Mouse (Mus musculus) spleen, embryonic (tissue): ENCODE results near the gene Mthfd2l.

Experiments used
- CTCF ChIA-PET: fragments of 350-600 bp; sonication (Branson Sonifier 250); formaldehyde crosslinking; loops from one replicate; lab custom pipeline; 2022; lab: Charles Lee

The Mthfd2l gene

DNA sequence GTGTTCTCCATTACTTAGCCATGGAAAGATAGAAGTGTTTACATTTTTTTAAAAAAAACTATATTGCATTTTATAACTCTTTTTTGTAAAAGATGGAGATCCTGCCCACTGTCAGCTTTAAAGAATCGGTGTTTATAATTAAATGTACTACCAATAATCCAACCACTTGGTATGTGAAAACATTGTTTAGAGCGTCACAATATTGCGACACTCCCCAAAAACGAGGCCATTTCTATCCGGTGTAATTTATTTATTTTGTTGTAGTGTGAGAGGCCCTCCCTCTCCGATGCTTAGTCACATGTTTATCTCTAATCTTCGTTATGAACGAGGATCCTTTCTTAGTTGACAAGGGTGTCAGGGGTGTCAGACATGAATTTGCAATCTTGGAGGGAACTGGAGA is 117.5 kb downstream of the Mthfd2l start:
- CTCF ChIA-PET, result no interaction called here
